Mouse (Mus musculus): ENCODE results near the gene Defa32.
"Not testable (repeated sequence)": the region's sequence is repeated elsewhere in the genome, so short reads cannot be mapped to it uniquely, and the experiment has no call there.

The Defa32 gene

DNA sequence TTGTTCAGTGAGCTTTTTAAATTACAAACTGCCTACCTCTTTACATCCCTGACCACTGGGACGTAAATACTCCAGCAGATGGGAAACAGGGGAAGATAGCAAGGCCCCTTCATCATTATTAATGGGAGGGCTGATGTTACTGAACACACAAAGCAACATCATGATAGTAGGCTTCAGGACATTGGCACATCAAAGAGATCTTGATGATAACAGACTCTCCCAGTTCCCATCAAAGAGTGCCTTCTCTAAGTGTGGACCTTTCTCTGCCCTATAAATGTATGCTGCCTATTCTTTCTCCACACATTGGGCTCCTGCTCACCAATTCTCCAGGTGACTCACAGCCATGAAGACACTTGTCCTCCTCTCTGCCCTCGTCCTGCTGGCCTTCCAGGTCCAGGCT is at the start of gene Defa32:
Gene Defa32, plus strand, starts transcription at position 301 of the 400 bp plus-strand sequence.
- in situ Hi-C loops (cut with MboI, MseI), result not testable (repeated sequence)

DNA sequence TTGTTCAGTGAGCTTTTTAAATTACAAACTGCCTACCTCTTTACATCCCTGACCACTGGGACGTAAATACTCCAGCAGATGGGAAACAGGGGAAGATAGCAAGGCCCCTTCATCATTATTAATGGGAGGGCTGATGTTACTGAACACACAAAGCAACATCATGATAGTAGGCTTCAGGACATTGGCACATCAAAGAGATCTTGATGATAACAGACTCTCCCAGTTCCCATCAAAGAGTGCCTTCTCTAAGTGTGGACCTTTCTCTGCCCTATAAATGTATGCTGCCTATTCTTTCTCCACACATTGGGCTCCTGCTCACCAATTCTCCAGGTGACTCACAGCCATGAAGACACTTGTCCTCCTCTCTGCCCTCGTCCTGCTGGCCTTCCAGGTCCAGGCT is 19.9 kb upstream of the Defa32 start, which contains the start of gene Defa20:
Gene Defa20, plus strand, starts transcription at position 301 of the 400 bp plus-strand sequence.
- in situ Hi-C loops (cut with MboI, MseI), result not testable (repeated sequence)

DNA sequence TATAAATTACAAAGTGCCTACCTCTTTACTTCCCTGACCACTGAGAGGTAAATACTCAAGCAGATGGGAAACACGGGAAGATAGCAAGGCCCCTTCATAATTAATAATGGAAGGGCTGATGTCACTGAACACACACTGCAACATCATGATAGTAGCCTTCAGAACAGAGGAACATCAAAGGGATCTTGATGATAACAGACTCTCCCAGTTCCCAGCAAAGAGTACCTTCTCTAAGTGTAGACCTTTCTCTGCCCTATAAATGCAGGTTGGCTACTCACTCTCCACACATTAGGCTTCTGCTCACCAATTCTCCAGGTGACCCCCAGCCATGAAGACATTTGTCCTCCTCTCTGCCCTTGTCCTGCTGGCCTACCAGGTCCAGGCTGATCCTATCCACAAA is 36.3 kb downstream of the Defa32 start, which contains the start of gene Defa37:
Gene Defa37, plus strand, starts transcription at position 301 of the 400 bp plus-strand sequence.
- in situ Hi-C loops (cut with MboI, MseI), result not testable (repeated sequence)

Data from T-helper 2 cell (primary cell).